Mouse (Mus musculus) liver, adult 10 weeks (tissue): Measurements from ENCODE around the gene Saa3. TPM values are rescaled to one million over a fixed set of nuclear protein-coding genes. Genes with fewer than 3 reads are reported as not detected.

Source experiments
- polyA plus RNA-seq: library from polyadenylated mRNA; stranded (reverse); fragments of 350-450 nt; fragmentation: Illumina TruSeq; extraction: RNeasy Lipid Tissue Mini Kit (QIAGEN cat#74804); gene quantifications from one replicate; pipeline ENCODE4 v1.2.3, GENCODE M21; 2014; ENCODE audit warnings: low read depth, low replicate concordance

The Saa3 gene
- 2.5 TPM for polyA plus RNA-seq

GRCm38 (mm10) chr7:46715600-46715999 is at the start of gene Saa3:
Gene Saa3, minus strand, starts transcription at chr7:46715700.

GRCm38 (mm10) chr7:46751490-46751889 is 36.0 kb upstream of the Saa3 start, which contains the start of gene Saa2:
Gene Saa2, plus strand, starts transcription at chr7:46751790.

GRCm38 (mm10) chr7:46742880-46743279 is 27.4 kb upstream of the Saa3 start, which contains the start of gene Saa1:
Gene Saa1, minus strand, starts transcription at chr7:46742980.

GRCm38 (mm10) chr7:46732458-46732857 is 17.0 kb upstream of the Saa3 start, which contains the start of gene Saa4:
Gene Saa4, minus strand, starts transcription at chr7:46732603.

GRCm38 (mm10) chr7:46710390-46710844 is 5.1 kb downstream of the Saa3 start, which contains the start of gene Saal1:
Gene Saal1, minus strand, starts transcription at chr7:46710680.

GRCm38 (mm10) chr7:46672160-46672672 is 43.3 kb downstream of the Saa3 start, which contains the start of gene Tph1:
Gene Tph1, minus strand, starts transcription at chr7:46672537.

Other genes starting within 250 kb of the Saa3 start
- gene Sergef, start 75.9 kb downstream of the Saa3 start, polyA plus RNA-seq: 0.53 TPM
- gene Tph1, start 43.2 kb downstream of the Saa3 start, polyA plus RNA-seq: not detected
- 1.7 TPM for gene Saal1, start 5.0 kb downstream of the Saa3 start, polyA plus RNA-seq
- gene Saa4, start 16.9 kb upstream of the Saa3 start, polyA plus RNA-seq: 131 TPM
- 34.8 TPM for gene Saa1, start 27.3 kb upstream of the Saa3 start, polyA plus RNA-seq
- 15.8 TPM for gene Saa2, start 36.1 kb upstream of the Saa3 start, polyA plus RNA-seq
- gene Hps5, start 80.4 kb upstream of the Saa3 start, polyA plus RNA-seq: 10.3 TPM
- gene Gtf2h1, start 80.4 kb upstream of the Saa3 start, polyA plus RNA-seq: 45.7 TPM
- gene Ldha, start 125.8 kb upstream of the Saa3 start, polyA plus RNA-seq: 219 TPM
- gene Ldhc, start 145.5 kb upstream of the Saa3 start, polyA plus RNA-seq: not detected
- gene Tsg101, start 204.3 kb upstream of the Saa3 start, polyA plus RNA-seq: 126 TPM
- gene Uevld, start 242.8 kb upstream of the Saa3 start, polyA plus RNA-seq: 13.9 TPM